Mouse (Mus musculus): ENCODE results near the gene Rreb1.

Gene Rreb1

DNA sequence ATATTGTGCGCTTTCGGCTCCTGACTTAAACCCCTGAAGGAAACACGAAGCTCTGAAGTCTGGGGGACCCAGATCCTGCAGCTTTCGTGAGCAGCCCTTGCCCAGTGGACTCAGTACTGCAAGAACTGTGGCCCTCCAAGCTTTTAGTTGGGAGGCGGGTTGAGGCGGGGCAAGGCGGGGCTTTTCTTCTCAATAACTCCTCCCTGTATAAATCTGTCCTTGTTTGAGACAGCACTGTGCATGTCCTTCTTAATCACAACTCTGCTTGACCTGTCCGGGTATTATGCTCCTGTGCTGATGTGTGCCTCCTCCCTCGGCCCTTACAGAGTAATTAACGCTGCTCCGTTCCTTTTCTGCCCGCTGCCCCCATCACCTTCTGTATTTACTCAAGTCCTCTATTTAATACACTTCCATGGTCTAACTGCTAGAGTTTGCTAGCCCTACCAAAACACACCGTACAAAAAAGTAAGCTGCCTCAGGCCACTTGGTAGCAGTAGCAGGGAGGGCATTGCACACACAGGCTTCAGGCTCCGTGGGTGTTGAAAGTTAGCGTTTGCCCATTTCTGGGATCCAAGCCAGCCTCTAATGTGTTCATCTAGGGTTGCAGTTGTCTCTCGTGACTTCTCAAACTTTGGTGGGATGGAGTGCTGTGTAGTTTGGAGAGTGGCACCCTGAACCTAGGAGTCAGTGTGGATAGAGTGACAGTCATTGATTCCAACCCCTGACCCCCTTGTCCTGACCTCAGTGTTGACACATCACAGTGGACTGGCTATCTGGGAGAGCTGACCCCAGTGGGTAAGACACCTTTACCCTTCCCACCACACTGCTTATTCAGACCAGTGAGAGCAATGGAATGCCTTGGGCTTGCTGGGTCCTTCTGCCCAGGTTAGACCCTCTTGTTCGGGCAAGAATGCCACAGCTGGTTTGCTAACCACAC is 164.0 kb downstream of the Rreb1 start:
- DNase-seq (ENCODE audit: low read depth, low spot score) = no peak

DNA sequence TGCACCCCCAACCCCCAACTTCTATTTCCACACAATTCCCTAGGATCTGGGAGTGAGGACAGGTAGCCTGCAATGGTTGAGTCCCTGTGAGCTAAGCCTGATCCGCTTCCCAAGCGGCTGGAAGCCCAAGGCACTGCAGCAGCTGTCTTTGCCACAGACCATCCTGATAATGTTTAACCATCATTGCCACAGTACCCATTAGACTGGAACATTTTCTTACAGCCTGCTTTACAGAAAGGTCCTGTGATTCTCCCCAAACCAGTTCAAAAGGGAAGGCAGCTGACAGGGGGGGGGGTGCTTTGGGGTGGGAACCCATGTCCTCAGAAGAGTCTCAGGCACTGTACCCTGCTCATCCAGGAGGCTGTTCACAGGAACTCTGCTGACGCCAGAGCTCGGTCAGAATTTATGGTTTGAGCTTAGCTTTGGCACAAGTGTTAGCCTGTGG is 164.7 kb downstream of the Rreb1 start:
- no peak for DNase-seq (ENCODE audit: low read depth, low spot score)

DNA sequence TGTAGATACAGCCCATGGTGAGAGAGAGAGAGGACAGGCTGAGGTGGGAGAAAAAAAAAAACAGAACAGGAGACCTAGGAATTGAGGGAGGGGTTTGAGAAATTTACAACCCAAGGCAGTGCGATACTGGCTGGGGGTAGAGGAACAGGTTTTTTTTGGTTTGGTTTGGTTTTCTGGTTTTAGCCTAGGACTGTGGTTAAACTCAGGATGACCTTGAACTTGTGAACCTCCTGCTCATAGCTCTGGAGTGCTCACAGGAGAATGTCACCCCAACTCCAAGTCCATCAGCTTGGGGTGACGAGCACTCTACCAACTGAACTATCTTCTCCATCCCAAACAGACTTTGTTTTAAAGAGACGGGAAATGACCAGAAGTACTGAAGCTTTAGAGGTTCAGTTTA is 165.3 kb downstream of the Rreb1 start:
- no peak for DNase-seq (ENCODE audit: low read depth, low spot score)

DNA sequence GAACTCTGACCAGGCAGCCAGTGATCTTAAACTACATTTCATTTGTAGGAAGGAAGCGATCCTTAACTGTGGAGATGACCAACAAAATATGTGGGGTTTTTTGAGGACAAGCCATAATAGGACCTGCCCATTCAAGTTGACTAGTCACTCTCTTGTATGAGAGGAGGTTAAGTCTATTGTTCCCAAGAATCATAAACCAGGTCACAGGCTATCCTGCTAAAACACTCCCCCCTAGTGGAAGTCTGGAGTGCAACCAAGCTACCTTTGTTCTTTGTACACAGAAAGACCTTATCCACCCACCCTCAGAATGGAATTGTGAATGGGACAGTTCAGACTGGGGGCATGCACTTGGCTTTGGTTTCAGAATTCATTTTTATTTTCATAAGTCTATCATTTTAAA is 166.1 kb downstream of the Rreb1 start:
- peak; percentile 55 for DNase-seq (ENCODE audit: low read depth, low spot score)

DNA sequence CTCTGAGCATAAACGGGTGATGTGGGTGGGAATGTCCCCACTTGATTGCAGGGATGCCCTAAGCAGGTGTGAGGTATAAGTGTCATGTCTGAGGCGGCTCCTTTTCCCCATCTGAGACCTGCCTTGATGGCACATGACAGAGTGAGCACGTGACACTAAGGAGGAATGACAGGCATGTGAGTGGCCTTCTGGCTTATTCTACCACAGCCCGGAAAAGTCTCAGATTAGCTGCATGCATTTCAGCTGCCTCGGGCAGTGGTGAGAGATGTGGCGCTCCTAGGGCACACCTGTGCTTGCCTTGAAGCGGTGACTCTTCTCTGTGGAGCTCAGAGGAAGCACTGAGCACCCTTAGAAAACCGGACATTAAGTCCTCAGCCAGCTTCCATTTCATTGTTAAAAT is 167.2 kb downstream of the Rreb1 start:
- no peak for DNase-seq (ENCODE audit: low read depth, low spot score)

DNA sequence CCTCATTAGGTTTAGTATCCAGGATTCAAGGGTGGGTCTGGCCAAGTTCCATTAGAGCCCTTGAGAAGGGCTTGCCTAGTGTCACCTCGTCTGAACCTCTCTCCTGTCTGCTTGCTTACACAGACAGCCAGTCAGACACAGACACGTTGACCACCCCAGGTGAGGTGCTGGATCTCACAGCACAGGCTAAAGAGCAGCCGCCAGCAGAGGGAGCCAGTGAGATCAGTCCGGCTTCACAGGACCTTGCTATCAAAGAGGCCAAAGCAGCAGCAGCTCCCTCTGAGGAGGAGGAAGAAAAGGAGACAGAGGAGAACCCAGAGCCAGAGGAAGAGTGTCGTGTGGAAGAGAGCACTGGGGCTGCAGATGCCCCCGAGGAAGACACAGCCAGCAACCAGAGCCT is 168.5 kb downstream of the Rreb1 start:
- DNase-seq (ENCODE audit: low read depth, low spot score) = peak; percentile 84

DNA sequence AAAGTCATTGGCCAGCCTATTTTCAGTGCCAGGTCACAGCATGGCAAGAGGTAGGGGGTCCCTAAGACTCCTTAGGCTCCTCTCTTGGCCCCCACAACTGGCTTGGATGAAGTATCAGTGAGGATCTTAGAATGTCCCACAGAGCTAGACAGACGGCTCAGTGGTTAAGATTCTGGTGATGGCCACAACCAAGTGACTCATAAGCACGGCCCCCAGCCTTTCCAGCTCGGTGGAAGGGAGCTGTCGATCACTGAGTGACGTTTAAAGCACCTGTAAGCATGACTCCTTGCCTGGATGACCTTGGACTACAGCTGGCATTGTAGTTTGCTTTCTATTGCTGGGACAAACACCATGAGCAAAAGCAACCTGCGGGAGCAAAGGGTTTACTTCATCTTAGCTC is 174.8 kb downstream of the Rreb1 start:
- no peak for DNase-seq (ENCODE audit: low read depth, low spot score)

DNA sequence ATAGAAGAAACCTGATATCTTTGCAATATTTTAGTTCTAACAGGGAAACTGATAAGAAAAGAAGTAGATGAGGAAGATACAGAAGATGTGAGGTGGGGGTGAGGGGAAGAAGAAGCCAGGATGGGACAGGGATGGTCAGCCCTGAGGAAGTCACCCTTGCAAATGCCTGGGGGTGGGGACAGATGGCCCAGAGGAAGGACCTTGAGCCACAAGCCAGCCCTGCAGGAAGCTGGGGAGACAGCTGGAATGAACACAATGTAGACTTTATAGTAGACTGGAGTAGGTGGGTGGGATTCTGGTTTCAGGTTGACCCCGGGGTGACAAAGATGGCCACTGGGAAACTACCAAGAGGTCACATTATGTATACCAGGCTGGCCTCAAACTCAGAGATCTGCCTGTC is 176.1 kb downstream of the Rreb1 start:
- no peak for DNase-seq (ENCODE audit: low read depth, low spot score)

DNA sequence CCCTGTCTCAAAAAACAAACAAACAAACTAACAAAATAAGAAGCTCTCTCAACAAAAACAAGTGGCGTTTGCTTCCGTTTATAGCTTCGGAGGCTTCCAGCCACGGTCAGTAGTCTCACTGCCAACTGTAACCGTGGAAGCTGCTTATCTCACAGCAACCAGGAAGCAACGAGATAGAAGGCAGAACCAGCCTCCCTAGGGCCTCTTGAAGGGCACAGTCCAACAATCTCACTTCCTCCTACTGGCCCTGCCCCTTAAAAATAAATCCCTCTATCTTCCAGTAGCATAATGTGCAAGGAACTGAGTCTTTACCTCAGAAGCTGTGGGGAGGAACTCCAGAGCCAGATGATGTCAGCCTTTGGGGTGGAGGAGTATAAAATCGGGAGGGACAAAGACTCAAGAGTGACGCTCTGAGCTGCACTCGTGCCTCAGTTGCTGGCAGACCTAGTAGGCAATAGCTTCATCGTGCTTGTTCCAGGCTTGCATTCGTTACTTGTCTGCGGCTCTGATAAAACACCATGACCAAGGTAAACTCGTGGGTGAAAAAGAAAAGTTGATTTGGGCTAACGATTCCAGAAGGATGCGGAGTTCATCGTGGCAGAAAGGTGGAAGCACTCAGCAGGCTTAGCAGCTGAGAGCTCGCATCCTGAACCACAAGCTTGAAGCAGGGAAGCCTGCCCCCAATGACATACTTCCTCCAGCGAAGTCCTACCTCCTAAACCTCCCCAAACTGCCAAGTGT is 180.5 kb downstream of the Rreb1 start:
- no peak for DNase-seq (ENCODE audit: low read depth, low spot score)

DNA sequence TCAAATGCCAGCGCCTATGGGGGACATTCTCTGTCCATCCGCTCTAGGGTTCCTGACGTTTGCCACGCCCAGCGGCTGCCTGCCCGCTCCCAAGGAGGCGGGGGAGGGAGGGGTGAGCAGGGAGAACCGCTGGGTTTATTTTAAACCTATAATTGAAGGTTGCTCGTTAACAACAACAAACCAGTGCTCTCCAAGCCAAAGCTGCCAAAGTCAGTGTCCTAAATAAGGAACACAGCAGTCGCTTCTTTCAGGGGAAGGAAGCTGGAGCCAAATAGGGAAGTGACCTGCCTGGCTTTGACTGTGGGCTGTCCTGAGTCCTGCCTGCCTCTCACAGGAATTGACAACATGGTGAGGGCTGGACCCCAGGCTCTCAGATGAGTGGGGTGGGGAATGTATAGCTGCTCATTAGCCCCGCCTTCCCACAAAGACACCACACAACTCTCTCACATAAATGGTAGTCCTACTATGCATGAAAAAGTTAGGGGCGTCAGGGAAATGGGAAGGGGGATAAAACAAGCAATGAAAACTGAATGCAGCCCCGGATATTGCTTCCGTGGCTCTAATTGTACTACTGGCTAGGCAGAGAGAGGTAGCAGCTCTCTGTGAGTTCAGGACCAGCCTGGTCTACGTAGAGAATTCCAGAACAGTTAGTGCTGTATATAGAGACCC is 181.2 kb downstream of the Rreb1 start:
- DNase-seq (ENCODE audit: low read depth, low spot score) = peak; percentile 36

DNA sequence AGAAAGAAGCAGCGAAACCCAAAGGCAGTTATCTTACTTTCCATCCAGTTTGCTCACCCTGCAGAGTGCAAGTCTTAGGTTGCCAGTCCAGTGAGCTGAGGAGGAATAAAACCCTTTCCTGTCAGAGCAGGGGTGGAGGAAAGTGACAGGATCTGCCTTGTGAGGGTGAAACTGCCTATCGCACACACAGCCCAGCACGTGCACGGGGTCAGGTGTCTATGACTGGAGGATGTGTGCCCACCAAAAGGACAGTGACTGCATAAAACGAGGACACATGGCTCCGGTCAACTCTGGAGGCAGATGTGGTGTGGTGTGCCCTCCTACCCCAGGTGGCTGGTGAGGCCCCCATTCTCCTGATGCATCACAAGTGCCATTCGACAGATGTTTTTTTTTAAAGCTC is 181.7 kb downstream of the Rreb1 start:
- DNase-seq (ENCODE audit: low read depth, low spot score) = no peak

DNA sequence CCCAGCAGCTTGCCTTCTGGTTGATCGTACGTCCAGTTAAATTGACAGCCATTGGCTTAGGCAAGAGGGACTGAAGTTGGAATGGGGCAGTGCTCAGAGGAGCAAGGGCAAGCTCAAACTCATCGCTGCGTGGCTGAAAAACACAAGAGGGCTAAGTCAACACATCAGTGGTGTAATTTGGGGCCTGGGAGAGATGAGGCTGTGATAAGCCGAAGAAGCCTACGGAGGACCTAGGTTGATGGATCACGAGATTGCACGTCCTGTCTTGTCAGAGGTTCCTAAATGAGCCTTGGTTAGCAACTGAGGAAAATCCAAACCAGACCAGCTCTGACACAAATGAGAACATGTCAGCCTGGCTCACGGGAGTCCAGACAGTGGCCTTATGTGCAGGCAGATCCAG is 184.3 kb downstream of the Rreb1 start:
- DNase-seq (ENCODE audit: low read depth, low spot score) = no peak

DNA sequence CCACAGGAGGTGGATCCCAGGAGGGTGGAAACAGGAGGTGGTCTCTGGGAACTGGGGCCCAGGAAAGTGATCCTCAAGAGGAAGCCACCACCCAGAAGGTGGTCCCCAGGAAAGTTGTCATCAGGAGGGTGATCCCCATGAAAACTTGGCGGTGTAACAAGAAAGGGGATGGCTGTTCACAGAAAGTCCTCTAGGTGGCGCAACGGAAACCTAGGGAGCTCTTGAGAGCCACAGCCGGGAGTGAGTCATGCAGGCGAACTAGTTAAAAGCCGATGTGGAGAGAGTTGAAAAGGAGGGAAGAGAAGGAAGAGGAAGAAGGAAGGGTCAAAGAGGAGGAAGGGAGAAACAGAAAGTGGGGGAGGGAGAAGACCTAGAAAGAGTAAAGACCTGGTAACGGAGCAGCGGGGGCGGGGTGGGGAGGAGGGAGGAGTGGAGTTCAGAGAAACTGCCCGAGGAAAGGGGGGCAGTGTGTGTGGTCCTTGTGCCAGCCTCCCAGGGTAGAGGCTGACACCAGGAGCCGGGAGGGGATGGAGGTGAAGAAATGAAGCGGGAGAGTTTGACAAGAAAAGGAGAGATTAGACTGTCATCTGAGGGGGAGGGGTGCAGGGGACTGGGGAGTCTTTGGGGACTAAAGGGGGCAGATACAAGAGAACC is 185.3 kb downstream of the Rreb1 start:
- DNase-seq (ENCODE audit: low read depth, low spot score) = peak; percentile 90

DNA sequence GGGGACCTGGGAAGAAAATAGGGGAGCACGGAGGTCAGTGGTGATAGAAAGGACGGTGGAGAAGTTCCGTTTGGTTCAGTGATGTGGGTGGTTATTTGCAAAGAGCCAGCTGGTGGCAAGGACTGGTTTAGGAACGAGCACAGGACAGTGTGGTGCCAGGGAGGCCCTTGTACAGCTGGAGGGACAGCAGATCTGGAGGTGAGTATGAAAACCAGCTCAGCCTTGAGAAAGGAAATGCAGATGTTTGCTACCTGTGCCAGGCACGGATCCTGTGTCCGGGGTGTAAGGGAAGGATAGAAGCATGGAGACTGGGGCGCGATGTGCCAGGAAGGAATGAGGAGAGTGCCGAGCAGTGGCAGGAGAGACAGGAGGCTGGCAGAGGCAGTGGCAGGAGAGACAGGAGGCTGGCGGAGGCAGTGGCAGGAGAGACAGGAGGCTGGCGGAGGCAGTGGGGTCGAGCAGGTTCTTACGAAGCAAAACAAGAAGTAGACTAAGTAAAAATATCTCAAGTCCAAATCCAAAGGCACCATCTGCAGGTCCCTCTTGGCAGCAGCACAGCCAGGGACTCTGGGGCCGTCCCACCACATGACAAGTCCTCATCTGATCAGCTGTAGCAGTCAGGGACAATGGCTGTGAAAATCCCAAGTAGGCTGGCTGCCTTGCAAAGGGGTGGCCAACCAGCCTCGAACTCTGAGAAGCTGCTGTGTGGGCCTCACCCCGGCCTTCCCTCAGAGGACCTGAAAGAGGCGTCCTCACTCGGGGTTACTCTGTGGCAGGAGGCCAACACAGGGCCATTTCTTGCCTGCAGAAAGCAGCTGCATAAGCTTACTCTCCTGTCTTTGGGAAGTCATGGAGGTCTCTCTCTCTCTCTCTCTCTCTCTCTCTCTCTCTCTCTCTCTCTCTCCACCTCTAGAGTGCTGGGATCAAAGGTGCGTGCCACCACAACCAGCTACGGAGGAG is 186.2 kb downstream of the Rreb1 start:
- peak; percentile 66 for DNase-seq (ENCODE audit: low read depth, low spot score)

DNA sequence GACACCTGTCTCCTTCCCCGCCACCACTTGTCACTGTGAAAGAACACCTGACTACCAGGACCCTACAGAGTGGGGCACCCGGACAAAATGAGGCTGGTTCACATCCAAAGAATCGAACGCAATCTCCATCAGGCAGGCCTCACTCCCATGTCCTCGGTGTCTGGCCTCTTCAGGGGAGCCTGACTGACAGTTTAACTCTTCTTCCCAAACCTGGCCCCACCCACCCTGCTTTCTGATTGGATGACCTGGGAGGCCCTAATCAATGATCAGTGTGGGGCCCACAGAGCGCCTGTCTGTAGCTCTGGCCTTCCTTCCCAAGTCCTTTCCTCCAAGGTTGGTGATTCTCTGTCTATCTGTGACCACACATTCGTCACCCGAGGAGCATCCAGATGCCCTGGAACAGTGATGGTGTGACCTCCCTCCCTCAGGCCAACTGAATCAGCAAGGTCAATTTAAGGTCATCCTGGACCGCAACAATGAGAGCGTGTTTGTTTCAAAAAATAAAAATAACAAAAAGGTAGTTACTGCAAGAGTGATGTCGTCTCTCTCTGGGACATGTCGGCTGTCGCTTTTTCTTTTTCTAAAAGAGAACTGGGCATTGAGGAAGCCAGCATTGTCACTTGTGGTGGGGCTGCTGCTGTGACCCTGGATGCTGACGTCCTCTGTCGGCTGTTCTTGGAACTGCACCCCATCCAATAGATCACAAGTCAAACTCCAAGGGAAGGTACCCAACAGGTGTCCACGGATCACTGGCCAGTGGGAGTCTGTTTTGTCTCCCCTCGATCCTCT is 187.1 kb downstream of the Rreb1 start:
- DNase-seq (ENCODE audit: low read depth, low spot score) = no peak

DNA sequence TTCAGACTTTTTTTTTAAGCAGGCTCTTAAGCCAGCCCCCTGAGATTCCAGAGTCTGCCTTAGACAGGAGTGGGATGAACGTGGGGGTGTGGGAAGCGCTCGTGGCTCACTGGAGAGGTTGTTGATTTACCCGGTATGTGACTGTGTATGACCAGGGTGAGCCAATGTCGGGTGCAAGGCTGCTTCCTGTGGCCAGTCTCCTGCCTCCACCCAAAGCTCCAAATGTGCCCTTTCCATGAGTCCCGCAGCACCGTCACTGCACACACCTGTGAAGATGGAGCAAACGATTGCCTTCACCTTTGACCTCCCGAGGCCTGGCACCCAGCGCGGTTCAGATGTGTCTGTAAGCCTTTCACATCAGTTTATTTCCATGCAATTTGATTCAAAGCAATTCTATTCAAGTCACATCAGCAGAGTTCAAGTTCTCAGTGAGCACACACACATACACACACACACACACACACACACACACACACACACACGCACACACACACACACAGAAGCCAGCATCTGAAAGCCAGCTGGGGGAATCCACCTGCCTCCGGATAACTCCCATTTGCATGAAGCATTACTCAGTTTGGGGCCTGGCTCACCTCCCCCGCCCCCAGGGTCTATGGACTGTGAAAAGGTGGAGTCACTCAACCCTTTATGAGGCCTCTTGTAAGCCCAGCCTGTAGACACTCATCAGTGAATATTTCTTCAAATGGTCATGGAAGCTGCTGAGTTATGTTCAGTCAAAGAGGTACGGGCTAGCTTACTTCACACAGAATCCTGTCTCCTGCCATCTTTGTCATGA is 188.3 kb downstream of the Rreb1 start:
- DNase-seq (ENCODE audit: low read depth, low spot score) = no peak

DNA sequence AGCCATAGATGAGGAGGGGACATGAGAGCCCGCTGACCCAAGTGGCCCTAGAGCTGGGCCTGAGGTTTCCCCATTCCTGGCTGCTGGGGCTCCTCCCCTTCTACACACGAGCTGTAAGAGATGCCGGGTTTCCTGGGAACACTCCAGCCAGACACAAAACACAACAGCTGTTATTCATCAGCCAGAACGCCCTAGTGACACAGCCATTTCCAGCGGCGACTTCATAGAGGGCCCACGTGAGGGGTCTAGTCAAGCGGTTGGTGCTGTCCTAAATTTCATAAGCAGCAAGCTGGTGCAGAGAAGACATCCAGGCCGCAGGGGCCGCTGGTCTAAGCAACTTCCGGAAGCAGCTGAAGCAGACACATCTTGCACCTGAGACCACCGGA is 188.8 kb downstream of the Rreb1 start:
- peak; percentile 45 for DNase-seq (ENCODE audit: low read depth, low spot score)

DNA sequence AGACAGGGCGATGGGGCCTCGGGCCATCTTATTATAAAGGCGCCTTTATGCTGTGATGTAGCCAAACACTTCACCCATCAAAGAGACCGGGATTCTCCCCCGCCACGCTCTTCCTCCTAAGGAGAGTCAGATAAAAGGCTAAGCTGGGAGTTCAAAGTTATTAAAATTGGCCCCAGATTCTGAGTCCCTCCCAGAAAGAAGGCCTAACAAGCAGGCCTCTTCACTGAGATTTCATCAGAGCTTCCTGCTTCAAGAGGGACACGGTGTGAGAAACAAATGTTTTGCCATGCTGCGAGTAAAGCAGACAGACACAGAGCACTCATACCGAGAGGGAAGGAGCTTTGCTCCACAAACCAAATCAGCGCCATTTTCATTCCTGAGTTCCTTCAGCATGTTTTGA is 189.4 kb downstream of the Rreb1 start:
- no peak for DNase-seq (ENCODE audit: low read depth, low spot score)

DNA sequence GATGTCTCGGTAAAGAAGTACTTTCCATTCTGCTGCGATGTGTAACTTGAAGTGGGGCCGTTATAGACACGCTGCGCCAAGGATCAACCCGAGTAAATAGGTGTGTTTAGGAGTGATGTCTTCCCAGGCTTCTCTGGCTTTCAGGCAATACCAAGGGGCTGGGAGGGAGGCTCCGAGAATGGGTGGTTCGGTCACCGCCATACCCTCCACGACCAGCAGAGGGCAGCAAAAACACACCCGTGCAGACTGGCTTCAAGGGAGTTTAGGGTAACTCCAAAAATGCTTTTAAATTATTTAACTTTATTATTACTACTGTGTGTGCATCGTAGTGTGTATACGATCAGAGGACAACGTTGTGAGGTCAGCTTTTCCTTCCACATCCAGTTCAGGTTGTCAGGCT is 191.1 kb downstream of the Rreb1 start:
- DNase-seq (ENCODE audit: low read depth, low spot score) = peak; percentile 79
